Mouse (Mus musculus) frontal cortex, postnatal 25 days (tissue): ENCODE data around the gene Hpcal1.

ENCODE experiments used
- DNase-seq, 2 experiments: peaks; one replicate each; pipeline ENCODE4 v3.0.0; 2022; ENCODE audit warnings: low spot score in 2 of 2

The Hpcal1 gene

DNA sequence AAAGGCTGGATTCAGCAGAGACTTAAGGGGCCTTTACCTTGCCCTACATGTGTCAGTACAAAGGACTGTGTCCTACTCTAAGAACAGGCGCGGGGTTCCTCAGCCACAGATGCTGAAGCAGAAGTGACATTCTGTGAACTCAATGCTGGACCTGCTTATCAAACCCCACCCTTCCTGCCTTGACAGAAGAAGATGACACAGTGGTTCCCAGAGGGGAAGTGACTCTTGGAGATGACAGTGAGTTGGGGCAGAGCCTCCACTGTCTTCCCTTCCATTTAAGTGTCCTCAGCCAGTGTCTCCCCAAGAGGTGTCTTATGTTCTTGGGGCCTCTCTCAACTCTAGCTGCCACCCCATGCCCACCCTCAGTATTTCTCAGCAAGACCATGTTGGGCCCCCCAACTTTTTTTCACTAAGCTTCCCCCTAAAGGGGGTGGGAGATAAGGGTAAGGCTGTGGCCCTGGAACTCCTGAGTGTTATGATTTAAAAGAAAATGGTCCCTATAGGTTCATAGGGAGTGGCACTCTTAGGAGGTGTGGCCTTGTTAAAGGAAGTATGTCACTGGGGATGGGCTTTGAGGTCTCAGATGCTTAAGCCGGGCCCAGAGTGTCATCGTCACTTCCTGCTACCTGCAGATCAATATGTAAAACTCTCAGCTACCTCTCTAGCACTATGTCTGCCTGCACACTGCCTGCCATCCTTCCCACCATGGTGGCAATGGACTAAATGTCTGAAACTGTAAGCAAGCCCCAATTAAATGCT lies 25.2 kb downstream of the Hpcal1 start:
- no peak for DNase-seq

DNA sequence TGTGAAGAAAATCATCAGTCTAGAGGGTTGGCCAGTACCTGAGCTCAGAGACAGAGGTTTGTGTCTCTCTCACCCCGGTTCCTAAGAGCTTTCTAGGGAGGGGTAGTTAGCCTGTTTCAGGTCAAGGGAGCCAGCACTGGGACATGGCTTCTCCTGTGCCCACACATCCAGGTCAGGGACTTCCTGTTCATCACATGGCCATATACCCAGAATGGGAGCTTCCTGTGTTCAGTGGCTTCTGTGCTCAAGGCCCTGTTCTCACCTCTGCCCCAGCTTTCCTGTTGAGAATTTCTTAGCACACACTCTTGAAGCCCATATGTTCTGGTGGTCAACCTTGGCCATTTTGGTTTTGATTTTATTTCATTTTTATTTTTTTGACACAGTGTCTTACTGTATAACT lies 26.6 kb downstream of the Hpcal1 start:
- DNase-seq = no peak

GRCm38 (mm10) chr12:17718146-17718545 lies 27.5 kb downstream of the Hpcal1 start:
- no peak for DNase-seq

- DNase-seq = no peak
Observed at GRCm38 (mm10) chr12:17721058-17721457, 30.4 kb downstream of the Hpcal1 start.

DNA sequence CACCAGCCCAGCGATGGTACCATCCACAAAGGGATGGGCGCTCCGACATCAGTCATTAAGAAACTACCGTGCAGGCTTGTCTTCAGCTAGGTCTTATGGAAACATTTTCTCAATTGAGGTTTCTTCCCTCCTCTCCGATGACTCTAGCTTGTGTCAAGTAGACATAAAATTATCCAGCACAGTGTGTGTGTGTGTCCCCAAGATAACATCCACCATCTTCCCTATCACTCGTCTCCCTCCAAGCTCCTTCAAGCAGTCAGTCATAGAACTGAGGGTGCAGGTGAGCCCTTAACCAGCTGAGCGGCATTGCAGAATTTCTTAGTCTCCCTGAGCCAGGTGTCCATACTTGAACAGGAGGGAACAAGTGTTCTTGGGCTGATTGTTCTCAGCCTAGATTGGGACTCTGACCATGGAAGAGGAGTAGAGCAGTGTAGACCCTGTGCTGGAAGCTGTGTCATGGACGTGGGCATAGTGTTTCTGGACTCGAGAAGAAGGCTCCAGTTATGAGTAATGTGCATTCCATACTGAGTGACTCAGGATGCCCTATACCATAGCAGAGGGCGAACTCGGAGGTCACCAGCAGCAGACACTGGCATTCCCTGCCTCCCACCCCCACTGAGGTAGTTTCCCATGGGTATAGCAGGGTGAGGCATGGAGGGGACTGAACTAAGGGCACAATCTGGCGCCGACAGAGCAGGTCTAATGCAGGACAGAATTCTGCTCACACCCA lies 32.0 kb downstream of the Hpcal1 start:
- DNase-seq = no peak

- no peak for DNase-seq
Observed at GRCm38 (mm10) chr12:17723182-17723570, 32.5 kb downstream of the Hpcal1 start.

- DNase-seq = no peak
Observed at GRCm38 (mm10) chr12:17723999-17724398, 33.3 kb downstream of the Hpcal1 start.

- no peak for DNase-seq
Observed at GRCm38 (mm10) chr12:17724412-17725090, 33.9 kb downstream of the Hpcal1 start.

DNA sequence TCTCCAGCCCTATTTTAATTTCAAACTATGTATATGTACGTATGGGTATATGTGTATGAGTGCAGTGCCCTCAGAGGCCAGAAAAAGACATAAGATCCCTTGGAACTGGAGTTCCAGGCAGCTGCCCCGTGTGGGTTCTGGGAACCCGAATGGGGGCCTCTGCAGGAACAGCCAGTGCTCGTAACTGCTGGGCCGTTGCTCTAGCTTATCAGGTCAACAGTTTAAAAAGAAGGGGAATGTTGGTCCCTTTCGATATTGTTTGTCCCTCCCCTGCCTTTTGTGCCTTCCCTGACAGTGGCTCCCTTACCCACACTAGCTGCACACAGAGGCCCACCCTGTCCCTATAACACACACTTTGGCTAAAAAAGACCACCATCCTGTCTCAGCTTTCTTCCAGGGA lies 34.9 kb downstream of the Hpcal1 start:
- DNase-seq = no peak

GRCm38 (mm10) chr12:17726576-17727320 lies 36.1 kb downstream of the Hpcal1 start:
- no peak for DNase-seq

DNA sequence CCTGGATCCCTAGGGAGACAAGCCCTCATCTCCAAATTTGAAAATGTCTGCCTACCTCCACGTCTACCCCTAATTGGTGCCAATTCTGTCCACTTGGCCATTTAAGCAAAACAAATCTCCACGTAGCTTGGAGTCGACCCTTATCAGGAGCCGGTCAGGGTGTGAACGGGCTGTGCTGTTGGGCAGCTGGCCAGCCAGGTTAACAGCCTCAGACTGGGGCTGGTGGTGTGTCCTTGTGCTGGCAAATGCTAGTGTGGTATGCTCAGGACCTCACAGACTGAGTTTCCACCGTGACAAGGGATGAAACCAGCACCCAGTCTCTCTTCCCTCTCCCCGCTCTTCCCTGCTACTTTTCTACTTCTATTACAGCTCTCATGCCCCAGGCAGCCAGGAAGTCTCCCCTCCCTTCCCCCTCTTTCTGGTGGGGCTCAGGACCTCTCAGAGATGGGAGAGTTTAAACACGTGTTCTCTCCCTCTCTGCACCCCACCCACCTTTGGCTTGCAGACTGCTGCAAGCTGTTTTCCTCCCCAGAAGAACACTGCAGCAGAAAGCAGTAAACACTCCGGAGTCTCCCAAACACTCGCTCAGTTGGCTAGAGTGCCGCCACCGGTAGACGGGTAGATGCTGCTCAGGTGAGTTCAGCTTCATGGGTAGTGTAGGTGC lies 37.2 kb downstream of the Hpcal1 start:
- no peak for DNase-seq

GRCm38 (mm10) chr12:17729211-17729900 lies 38.7 kb downstream of the Hpcal1 start:
- no peak for DNase-seq

GRCm38 (mm10) chr12:17732006-17732405 lies 41.4 kb downstream of the Hpcal1 start:
- DNase-seq = no peak

DNA sequence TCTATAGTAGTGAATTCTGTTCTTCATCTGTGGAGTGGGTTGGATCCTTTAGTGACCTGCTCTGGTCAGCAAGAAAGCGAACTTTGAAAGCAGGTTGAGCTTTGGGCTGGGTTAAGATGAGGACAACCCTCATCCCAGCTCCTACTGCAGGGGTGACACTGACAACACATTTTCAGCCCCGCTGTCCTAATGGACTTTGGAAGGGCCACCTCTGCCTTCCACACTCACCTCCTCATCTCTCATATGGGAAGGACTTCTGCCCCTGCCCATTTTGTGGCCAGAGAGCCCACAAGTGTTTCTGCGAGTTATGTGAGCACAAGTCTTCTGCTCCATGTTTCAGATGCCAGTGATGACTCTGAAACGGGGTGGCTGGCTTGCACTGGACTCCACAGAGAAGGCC lies 41.9 kb downstream of the Hpcal1 start:
- no peak for DNase-seq

GRCm38 (mm10) chr12:17733114-17733904 lies 42.7 kb downstream of the Hpcal1 start:
- no peak for DNase-seq

- DNase-seq = no peak
Observed at GRCm38 (mm10) chr12:17736396-17736795, 45.7 kb downstream of the Hpcal1 start.

DNA sequence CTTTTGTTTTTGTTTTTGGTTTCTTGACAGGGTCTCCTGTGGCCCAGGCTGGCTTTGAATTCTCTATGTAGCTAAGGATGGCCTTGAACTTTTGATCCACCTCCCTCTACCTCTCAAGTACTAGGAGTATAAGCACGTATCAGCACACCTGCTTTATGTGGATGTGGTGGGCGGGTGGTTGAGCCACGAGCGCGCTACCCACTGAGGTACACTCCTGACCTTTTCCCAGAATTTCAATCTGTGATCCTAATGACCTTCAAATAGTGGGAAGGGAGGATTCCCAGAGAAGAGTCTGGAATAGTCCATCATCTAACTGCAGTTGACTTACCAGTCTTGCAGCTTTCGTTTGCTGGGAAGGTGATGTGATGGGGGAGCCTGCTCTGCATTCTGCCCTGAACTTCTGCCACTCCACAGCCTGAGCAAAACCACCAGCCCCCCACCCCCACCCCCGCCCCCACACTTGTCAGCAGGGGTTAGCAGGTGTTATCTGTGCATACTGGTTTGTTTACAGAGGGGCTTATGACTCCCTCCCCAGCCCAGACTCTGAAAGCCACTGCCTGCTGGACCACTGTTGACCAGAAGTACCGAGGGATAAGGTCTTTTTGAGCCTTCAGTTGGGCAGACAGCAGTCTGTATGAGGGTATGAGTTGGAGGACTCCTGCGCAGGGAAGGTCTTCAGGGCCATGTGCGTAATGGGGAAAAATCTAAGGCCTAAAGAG lies 46.4 kb downstream of the Hpcal1 start:
- no peak for DNase-seq

DNA sequence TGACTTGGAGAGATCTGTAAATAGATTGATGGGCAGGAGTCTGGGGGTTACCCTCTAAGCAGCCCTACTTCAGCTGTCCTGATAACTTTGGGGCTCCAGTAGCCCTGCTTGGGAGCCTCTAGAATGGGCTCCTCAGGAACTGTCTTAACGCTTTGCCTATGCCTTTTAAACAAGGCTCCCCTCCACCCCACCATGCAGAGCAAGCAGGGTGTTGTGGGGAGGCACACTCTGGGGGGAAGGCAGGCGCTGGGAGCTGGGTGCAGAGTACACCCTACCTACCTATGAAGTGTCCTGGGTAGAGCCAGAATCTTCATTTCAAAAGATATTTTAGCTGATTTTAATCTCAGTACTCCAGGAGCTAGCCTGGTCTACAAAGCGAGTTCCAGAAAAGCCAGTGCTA lies 47.2 kb downstream of the Hpcal1 start:
- DNase-seq = no peak

GRCm38 (mm10) chr12:17738473-17738872 lies 47.8 kb downstream of the Hpcal1 start:
- no peak for DNase-seq
